ENCODE assay signal across 9 mouse cellular contexts in the genomic region with DNA sequence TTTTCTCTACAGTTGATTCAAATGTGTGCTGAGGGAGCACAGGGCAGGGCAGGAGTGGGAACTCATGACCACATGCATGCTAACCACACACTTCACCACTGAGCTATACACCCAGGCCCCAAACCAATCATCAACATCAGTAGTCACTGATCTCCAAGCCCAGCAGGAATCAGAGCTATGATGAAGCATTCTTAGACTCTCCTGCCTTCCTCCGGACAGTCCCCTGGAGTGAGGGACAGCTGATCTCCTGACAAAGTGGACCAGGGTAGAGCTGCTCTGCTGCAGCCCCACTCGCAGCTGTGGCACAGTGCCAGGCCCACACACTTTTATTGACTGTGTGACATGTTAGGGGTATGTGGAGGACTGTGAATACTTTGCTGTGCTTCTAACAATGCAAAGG. TPM values are rescaled to one million over a fixed set of nuclear protein-coding genes. Genes with fewer than 3 reads are reported as not detected.
A peak's percentile ranks its signal among the peaks of the same experiment; 100 is the strongest.
DNase-seq lines count a peak whose midpoint lies in the region; ATAC-seq and TF ChIP-seq lines count a peak whose summit lies in the region.
"Not testable (repeated sequence)": the region's sequence is repeated elsewhere in the genome, so short reads cannot be mapped to it uniquely, and the experiment has no call there.
"Had no signal": no experiment of that assay in that cellular context is flagged by ENCODE, and none has a peak within 500 bp of the region (broad histone marks: within the 10 kb centered on the region; RNA-seq: fewer than 3 reads in every experiment).

No protein-coding gene starts in this region.

- ATAC-seq in forebrain, embryonic 13.5 days; intestine, embryonic 15.5 days; liver, embryonic 12.5 days; midbrain, embryonic 11.5 days (ENCODE audit: low FRiP score); neural tube, embryonic 12.5 days (ENCODE audit: low FRiP score, low read depth): not testable (repeated sequence)

- not testable (repeated sequence) for H3K79me2 ChIP-seq in CH12.LX (replicated peaks; ENCODE audit: control insufficient read depth, extremely low read depth, insufficient read depth, poor library complexity, severe bottlenecking)

- in situ Hi-C loops in CH12.LX (cut with MboI; ENCODE audit: low pct_ligation_motif_present, low pct_unique_long_range_greater_than_20kb, low sequenced_read_pairs), result not testable (repeated sequence)

- not testable (repeated sequence) for TF ChIP-seq EP300 in CH12.LX (IDR thresholded peaks at IDR 0.05; ENCODE audit: low read length)

- dilution Hi-C loops in CH12.LX (cut with MboI; ENCODE audit: extremely low pct_ligation_motif_present, extremely low pct_unique_long_range_greater_than_20kb, low sequenced_read_pairs), result not testable (repeated sequence)

- H3K4me2 ChIP-seq in CH12.LX (ENCODE audit: insufficient read depth, low read depth, poor library complexity, severe bottlenecking), result peak overlapping the region; percentile 56; the same call in 1 of the 2 replicates
- H3K4me2 ChIP-seq in forebrain, embryonic 13.5 days, result peak overlapping the region; percentile 57
- H3K4me2 ChIP-seq in intestine, embryonic 15.5 days (replicated peaks), result peak overlapping the region; percentile 43
- H3K4me2 ChIP-seq in liver, embryonic 12.5 days, result peak overlapping the region; percentile 56
- H3K4me2 ChIP-seq in midbrain, embryonic 11.5 days, result peak overlapping the region; percentile 37
- H3K4me2 ChIP-seq in neural tube, embryonic 12.5 days (replicated peaks), result peak overlapping the region; percentile 56

- not testable (repeated sequence) for DNase-seq in CH12.LX (ENCODE audit: extremely low read depth); embryonic facial prominence, embryonic 10.5 days (ENCODE audit: low spot score); hindbrain, embryonic 10.5 days (ENCODE audit: low spot score); midbrain, embryonic 11.5 days (ENCODE audit: low spot score, missing footprints)

- not testable (repeated sequence) for H3K9me3 ChIP-seq in CH12.LX (replicated peaks; ENCODE audit: low read length); embryonic facial prominence, embryonic 10.5 days; forebrain, embryonic 13.5 days (replicated peaks); hindbrain, embryonic 10.5 days; intestine, embryonic 15.5 days; liver, embryonic 12.5 days (replicated peaks); midbrain, embryonic 11.5 days (ENCODE audit: control insufficient read depth, low read length); neural tube, embryonic 12.5 days

- H3K27me3 ChIP-seq in CH12.LX (replicated peaks); embryonic facial prominence, embryonic 10.5 days (replicated peaks; ENCODE audit: low read depth, poor library complexity, severe bottlenecking); forebrain, embryonic 13.5 days; hindbrain, embryonic 10.5 days (ENCODE audit: insufficient read depth, poor library complexity, severe bottlenecking); intestine, embryonic 15.5 days (replicated peaks); liver, embryonic 12.5 days (replicated peaks); midbrain, embryonic 11.5 days (ENCODE audit: control insufficient read depth, insufficient read depth, low read length); neural tube, embryonic 12.5 days (replicated peaks): not testable (repeated sequence)

- TF ChIP-seq RAD21 in CH12.LX (IDR thresholded peaks at IDR 0.05; ENCODE audit: low read depth, low read length), result not testable (repeated sequence)

- TF ChIP-seq CTCF in CH12.LX (conservative IDR thresholded peaks at IDR 0.05 in 1 of 2, IDR thresholded peaks at IDR 0.05 in 1 of 2; ENCODE audit: low read depth in 2 of 2, low read length in 2 of 2), result not testable (repeated sequence)

- not testable (repeated sequence) for H3K27ac ChIP-seq in CH12.LX (ENCODE audit: insufficient read depth, low read depth); embryonic facial prominence, embryonic 10.5 days (replicated peaks); forebrain, embryonic 13.5 days; hindbrain, embryonic 10.5 days; intestine, embryonic 15.5 days; liver, embryonic 12.5 days; midbrain, embryonic 11.5 days (ENCODE audit: low read depth, low read length); neural tube, embryonic 12.5 days

- TF ChIP-seq POLR2A in CH12.LX (IDR thresholded peaks at IDR 0.05; ENCODE audit: low read depth, low read length), result not testable (repeated sequence)

- 83% methylated on average over 2 of the region's 2 CpGs for WGBS in embryonic facial prominence, embryonic 10.5 days
- WGBS in forebrain, embryonic 13.5 days, result 3% methylated on average over 2 of the region's 2 CpGs
- WGBS in hindbrain, embryonic 10.5 days, result 54% methylated on average over 2 of the region's 2 CpGs
- 35% methylated on average over 2 of the region's 2 CpGs for WGBS in intestine, embryonic 15.5 days
- 51% methylated on average over 2 of the region's 2 CpGs for WGBS in liver, embryonic 12.5 days (ENCODE audit: insufficient replicate concordance)
- 0% methylated on average over 1 of the region's 2 CpGs for WGBS in midbrain, embryonic 11.5 days
- WGBS in neural tube, embryonic 12.5 days, result 38% methylated on average over 2 of the region's 2 CpGs

- H3K4me1 ChIP-seq in CH12.LX (ENCODE audit: control insufficient read depth in 1 of 2, insufficient read depth in 2 of 2), result peaks cover 5 to 13% of the 10 kb centered on the region in 2 experiments; a peak in 3 of 4 replicates
- peaks cover 14% of the 10 kb centered on the region for H3K4me1 ChIP-seq in embryonic facial prominence, embryonic 10.5 days
- H3K4me1 ChIP-seq in forebrain, embryonic 13.5 days, result peaks cover 24% of the 10 kb centered on the region
- H3K4me1 ChIP-seq in hindbrain, embryonic 10.5 days (replicated peaks), result peaks cover 18% of the 10 kb centered on the region
- H3K4me1 ChIP-seq in intestine, embryonic 15.5 days (replicated peaks); midbrain, embryonic 11.5 days (ENCODE audit: control insufficient read depth, insufficient read depth, low read length): not testable (repeated sequence)
- peaks cover 21% of the 10 kb centered on the region for H3K4me1 ChIP-seq in liver, embryonic 12.5 days
- H3K4me1 ChIP-seq in neural tube, embryonic 12.5 days, result peaks cover 17% of the 10 kb centered on the region

- not testable (repeated sequence) for H3K9ac ChIP-seq in CH12.LX (ENCODE audit: insufficient read depth, low read depth); intestine, embryonic 15.5 days; midbrain, embryonic 11.5 days (ENCODE audit: low read length)
- H3K9ac ChIP-seq in forebrain, embryonic 13.5 days, result peak overlapping the region; percentile 56
- 0 out of 2 replicates have a peak overlapping the region, but pooled peaks have one; percentile 31 for H3K9ac ChIP-seq in liver, embryonic 12.5 days
- H3K9ac ChIP-seq in neural tube, embryonic 12.5 days, result peak overlapping the region; percentile 38; the same call in 1 of the 2 replicates

- H3K4me3 ChIP-seq in CH12.LX (replicated peaks in 1 of 3; ENCODE audit: low read depth in 2 of 3, low read length in 2 of 3, poor library complexity in 1 of 3), result peak overlapping the region in 1 of 3 experiments; percentile 20
- H3K4me3 ChIP-seq in embryonic facial prominence, embryonic 10.5 days, result peak overlapping the region; percentile 48
- H3K4me3 ChIP-seq in forebrain, embryonic 13.5 days, result peak overlapping the region; percentile 35
- peak overlapping the region; percentile 43 for H3K4me3 ChIP-seq in hindbrain, embryonic 10.5 days
- not testable (repeated sequence) for H3K4me3 ChIP-seq in intestine, embryonic 15.5 days (replicated peaks)
- H3K4me3 ChIP-seq in liver, embryonic 12.5 days, result peak overlapping the region; percentile 26; the same call in 1 of the 2 replicates
- peak overlapping the region; percentile 19; the same call in 1 of the 2 replicates for H3K4me3 ChIP-seq in midbrain, embryonic 11.5 days (ENCODE audit: low read depth, low read length)
- H3K4me3 ChIP-seq in neural tube, embryonic 12.5 days, result peak overlapping the region; percentile 26; the same call in 1 of the 2 replicates

- H3K36me3 ChIP-seq in CH12.LX (replicated peaks in 1 of 2; ENCODE audit: control insufficient read depth in 1 of 2, insufficient read depth in 1 of 2, low read length in 1 of 2), result peaks cover 7 to 24% of the 10 kb centered on the region in 2 experiments
- peaks cover 29% of the 10 kb centered on the region for H3K36me3 ChIP-seq in embryonic facial prominence, embryonic 10.5 days (replicated peaks)
- peaks cover 19% of the 10 kb centered on the region for H3K36me3 ChIP-seq in forebrain, embryonic 13.5 days (ENCODE audit: poor library complexity, severe bottlenecking)
- peaks cover 26% of the 10 kb centered on the region for H3K36me3 ChIP-seq in hindbrain, embryonic 10.5 days
- not testable (repeated sequence) for H3K36me3 ChIP-seq in intestine, embryonic 15.5 days; midbrain, embryonic 11.5 days (ENCODE audit: control insufficient read depth, insufficient read depth, low read length)
- H3K36me3 ChIP-seq in liver, embryonic 12.5 days, result peaks cover 25% of the 10 kb centered on the region
- H3K36me3 ChIP-seq in neural tube, embryonic 12.5 days, result peaks cover 18% of the 10 kb centered on the region

RNA-seq across cellular contexts. Expression of a gene that starts 1.2 kb away (rescaled TPM):
- total RNA-seq in CH12.LX (2012; rRNA removed) (58.6 and 67.1 TPM in 2 replicates), CH12.LX (2014; rRNA removed) (115 and 128 TPM in 2 replicates)
- polyA plus RNA-seq in CH12.LX (2012; ENCODE audit: insufficient read length, low read depth), result 48.6 and 48.8 TPM in 2 replicates
- polyA plus RNA-seq in embryonic facial prominence, embryonic 10.5 days (2016; fragmentation: Nextera tagmentation; extraction: Ambion mirVana), result 348 and 367 TPM in 2 replicates
- 348 and 354 TPM in 2 replicates for polyA plus RNA-seq in forebrain, embryonic 13.5 days (2015; fragmentation: Nextera tagmentation; extraction: Ambion mirVana)
- polyA plus RNA-seq in hindbrain, embryonic 10.5 days (2016; fragmentation: Nextera tagmentation; extraction: Ambion mirVana), result 384 and 451 TPM in 2 replicates
- polyA plus RNA-seq in intestine, embryonic 15.5 days (2015; fragmentation: Nextera tagmentation; extraction: Ambion mirVana), result 230 and 240 TPM in 2 replicates
- 99.2 and 103 TPM in 2 replicates for polyA plus RNA-seq in liver, embryonic 12.5 days (2016; fragmentation: Nextera tagmentation; extraction: Ambion mirVana)
- polyA plus RNA-seq in midbrain, embryonic 11.5 days (2014; fragmentation: Nextera tagmentation; extraction: Ambion mirVana), result 370 and 373 TPM in 2 replicates
- 376 and 382 TPM in 2 replicates for polyA plus RNA-seq in neural tube, embryonic 12.5 days (2016; fragmentation: Nextera tagmentation; extraction: Ambion mirVana)

RNA-seq across cellular contexts. Expression of a gene that starts 19.0 kb away (rescaled TPM):
- 12.7 and 14.7 TPM in 2 replicates for total RNA-seq in CH12.LX (2012; rRNA removed)
- 0.31 and 1.4 TPM in 2 replicates for total RNA-seq in CH12.LX (2014; rRNA removed)
- 0.77 and 1.00 TPM in 2 replicates for polyA plus RNA-seq in CH12.LX (2012; ENCODE audit: insufficient read length, low read depth)
- polyA plus RNA-seq in embryonic facial prominence, embryonic 10.5 days (2016; fragmentation: Nextera tagmentation; extraction: Ambion mirVana), result 0.98 and 1.3 TPM in 2 replicates
- polyA plus RNA-seq in forebrain, embryonic 13.5 days (2015; fragmentation: Nextera tagmentation; extraction: Ambion mirVana), result 0.71 and 1.5 TPM in 2 replicates
- polyA plus RNA-seq in hindbrain, embryonic 10.5 days (2016; fragmentation: Nextera tagmentation; extraction: Ambion mirVana), result 0.60 and 0.84 TPM in 2 replicates
- 0.88 and 1.6 TPM in 2 replicates for polyA plus RNA-seq in intestine, embryonic 15.5 days (2015; fragmentation: Nextera tagmentation; extraction: Ambion mirVana)
- 1.2 and 1.4 TPM in 2 replicates for polyA plus RNA-seq in liver, embryonic 12.5 days (2016; fragmentation: Nextera tagmentation; extraction: Ambion mirVana)
- 0.93 and 1.4 TPM in 2 replicates for polyA plus RNA-seq in midbrain, embryonic 11.5 days (2014; fragmentation: Nextera tagmentation; extraction: Ambion mirVana)
- polyA plus RNA-seq in neural tube, embryonic 12.5 days (2016; fragmentation: Nextera tagmentation; extraction: Ambion mirVana), result 0.60 and 1.2 TPM in 2 replicates
- total RNA-seq: gastrocnemius, postnatal 36 days had no signal

RNA-seq across cellular contexts. Expression of a gene that starts 34.6 kb away (rescaled TPM):
- total RNA-seq in CH12.LX (2012; rRNA removed), result 54.1 and 70.0 TPM in 2 replicates
- total RNA-seq in CH12.LX (2014; rRNA removed), result 129 and 136 TPM in 2 replicates
- polyA plus RNA-seq in CH12.LX (2012; ENCODE audit: insufficient read length, low read depth), result 88.9 and 119 TPM in 2 replicates
- 148 and 153 TPM in 2 replicates for polyA plus RNA-seq in embryonic facial prominence, embryonic 10.5 days (2016; fragmentation: Nextera tagmentation; extraction: Ambion mirVana)
- 166 and 170 TPM in 2 replicates for polyA plus RNA-seq in forebrain, embryonic 13.5 days (2015; fragmentation: Nextera tagmentation; extraction: Ambion mirVana)
- polyA plus RNA-seq in hindbrain, embryonic 10.5 days (2016; fragmentation: Nextera tagmentation; extraction: Ambion mirVana), result 116 and 124 TPM in 2 replicates
- 109 and 120 TPM in 2 replicates for polyA plus RNA-seq in intestine, embryonic 15.5 days (2015; fragmentation: Nextera tagmentation; extraction: Ambion mirVana)
- 60.6 and 64.4 TPM in 2 replicates for polyA plus RNA-seq in liver, embryonic 12.5 days (2016; fragmentation: Nextera tagmentation; extraction: Ambion mirVana)
- polyA plus RNA-seq in midbrain, embryonic 11.5 days (2014; fragmentation: Nextera tagmentation; extraction: Ambion mirVana), result 136 and 144 TPM in 2 replicates
- polyA plus RNA-seq in neural tube, embryonic 12.5 days (2016; fragmentation: Nextera tagmentation; extraction: Ambion mirVana), result 96.5 and 117 TPM in 2 replicates

RNA-seq across cellular contexts. Expression of a gene that starts 43.2 kb away (rescaled TPM):
- total RNA-seq in CH12.LX (2012; rRNA removed) (132 and 184 TPM in 2 replicates), CH12.LX (2014; rRNA removed) (197 and 223 TPM in 2 replicates)
- polyA plus RNA-seq in CH12.LX (2012; ENCODE audit: insufficient read length, low read depth), result 150 and 153 TPM in 2 replicates
- 198 and 200 TPM in 2 replicates for polyA plus RNA-seq in embryonic facial prominence, embryonic 10.5 days (2016; fragmentation: Nextera tagmentation; extraction: Ambion mirVana)
- polyA plus RNA-seq in forebrain, embryonic 13.5 days (2015; fragmentation: Nextera tagmentation; extraction: Ambion mirVana), result 170 and 186 TPM in 2 replicates
- 175 and 190 TPM in 2 replicates for polyA plus RNA-seq in hindbrain, embryonic 10.5 days (2016; fragmentation: Nextera tagmentation; extraction: Ambion mirVana)
- polyA plus RNA-seq in intestine, embryonic 15.5 days (2015; fragmentation: Nextera tagmentation; extraction: Ambion mirVana), result 173 and 181 TPM in 2 replicates
- polyA plus RNA-seq in liver, embryonic 12.5 days (2016; fragmentation: Nextera tagmentation; extraction: Ambion mirVana), result 189 and 194 TPM in 2 replicates
- 172 and 176 TPM in 2 replicates for polyA plus RNA-seq in midbrain, embryonic 11.5 days (2014; fragmentation: Nextera tagmentation; extraction: Ambion mirVana)
- 140 and 146 TPM in 2 replicates for polyA plus RNA-seq in neural tube, embryonic 12.5 days (2016; fragmentation: Nextera tagmentation; extraction: Ambion mirVana)

RNA-seq across cellular contexts. Expression of a gene that starts 43.9 kb away (rescaled TPM):
- 540 and 569 TPM in 2 replicates for total RNA-seq in CH12.LX (2012; rRNA removed)
- 951 and 1,060 TPM in 2 replicates for total RNA-seq in CH12.LX (2014; rRNA removed)
- polyA plus RNA-seq in CH12.LX (2012; ENCODE audit: insufficient read length, low read depth), result 560 and 726 TPM in 2 replicates
- polyA plus RNA-seq in embryonic facial prominence, embryonic 10.5 days (2016; fragmentation: Nextera tagmentation; extraction: Ambion mirVana), result 548 and 551 TPM in 2 replicates
- 470 and 497 TPM in 2 replicates for polyA plus RNA-seq in forebrain, embryonic 13.5 days (2015; fragmentation: Nextera tagmentation; extraction: Ambion mirVana)
- polyA plus RNA-seq in hindbrain, embryonic 10.5 days (2016; fragmentation: Nextera tagmentation; extraction: Ambion mirVana), result 430 and 490 TPM in 2 replicates
- 369 and 437 TPM in 2 replicates for polyA plus RNA-seq in intestine, embryonic 15.5 days (2015; fragmentation: Nextera tagmentation; extraction: Ambion mirVana)
- 404 and 413 TPM in 2 replicates for polyA plus RNA-seq in liver, embryonic 12.5 days (2016; fragmentation: Nextera tagmentation; extraction: Ambion mirVana)
- 542 and 583 TPM in 2 replicates for polyA plus RNA-seq in midbrain, embryonic 11.5 days (2014; fragmentation: Nextera tagmentation; extraction: Ambion mirVana)
- 477 and 481 TPM in 2 replicates for polyA plus RNA-seq in neural tube, embryonic 12.5 days (2016; fragmentation: Nextera tagmentation; extraction: Ambion mirVana)
